Mouse (Mus musculus) lung, postnatal 25 days (tissue): Measurements from ENCODE around the gene Krtap19-1.

Source experiments
- DNase-seq: peaks from one replicate; pipeline ENCODE4 v3.0.0; 2022; ENCODE audit warnings: low spot score

Gene Krtap19-1

GRCm38 (mm10) chr16:88869311-88869710, at the start of gene Krtap19-1:
TSS of gene Krtap19-1 (minus strand) at chr16:88869411.
- DNase-seq: no peak

GRCm38 (mm10) chr16:88896357-88896756, 27.1 kb upstream of the Krtap19-1 start, which contains the start of gene Krtap19-5:
TSS of gene Krtap19-5 (minus strand) at chr16:88896457.
- DNase-seq: no peak

- DNase-seq: no peak
Observed at GRCm38 (mm10) chr16:88886870-88887269, 17.7 kb upstream of the Krtap19-1 start.

GRCm38 (mm10) chr16:88884989-88885388, 15.8 kb upstream of the Krtap19-1 start, which contains the start of gene Krtap19-4:
TSS of gene Krtap19-4 (minus strand) at chr16:88885089.
- DNase-seq: no peak

GRCm38 (mm10) chr16:88877938-88878337, 8.7 kb upstream of the Krtap19-1 start, which contains the start of gene Krtap19-3:
TSS of gene Krtap19-3 (minus strand) at chr16:88878038.
- DNase-seq: no peak

- no peak for DNase-seq
Observed at GRCm38 (mm10) chr16:88874169-88874568, 5.0 kb upstream of the Krtap19-1 start, which contains the start of gene Krtap19-2. TSS of gene Krtap19-2 (minus strand) at chr16:88874269.

GRCm38 (mm10) chr16:88864887-88865407, 4.3 kb downstream of the Krtap19-1 start:
- DNase-seq: no peak

GRCm38 (mm10) chr16:88851450-88851849, 17.8 kb downstream of the Krtap19-1 start:
- DNase-seq: no peak

GRCm38 (mm10) chr16:88848558-88848957, 20.7 kb downstream of the Krtap19-1 start:
- DNase-seq: no peak

- no peak for DNase-seq
Observed at GRCm38 (mm10) chr16:88847363-88847762, 21.8 kb downstream of the Krtap19-1 start.

- DNase-seq: no peak
Observed at GRCm38 (mm10) chr16:88826978-88827377, 42.2 kb downstream of the Krtap19-1 start.

GRCm38 (mm10) chr16:88826095-88826652, 43.0 kb downstream of the Krtap19-1 start, which contains the start of gene Krtap14:
TSS of gene Krtap14 (minus strand) at chr16:88826145.
- DNase-seq: no peak

- peak; percentile 1 for DNase-seq
Observed at GRCm38 (mm10) chr16:88823736-88824135, 45.5 kb downstream of the Krtap19-1 start.

GRCm38 (mm10) chr16:88820066-88820465, 49.1 kb downstream of the Krtap19-1 start, which contains the start of gene Krtap15:
TSS of gene Krtap15 (plus strand) at chr16:88820215.
- DNase-seq: no peak
